Mouse (Mus musculus) urinary bladder, postnatal 36 days (tissue): ENCODE results near the gene Gm20604.

Experiments used
- DNase-seq, 2 experiments: peaks; one replicate each; pipeline ENCODE4 v3.0.0; 2022; ENCODE audit warnings: low spot score in 2 of 2, mixed read lengths in 1 of 2

The Gm20604 gene

DNA sequence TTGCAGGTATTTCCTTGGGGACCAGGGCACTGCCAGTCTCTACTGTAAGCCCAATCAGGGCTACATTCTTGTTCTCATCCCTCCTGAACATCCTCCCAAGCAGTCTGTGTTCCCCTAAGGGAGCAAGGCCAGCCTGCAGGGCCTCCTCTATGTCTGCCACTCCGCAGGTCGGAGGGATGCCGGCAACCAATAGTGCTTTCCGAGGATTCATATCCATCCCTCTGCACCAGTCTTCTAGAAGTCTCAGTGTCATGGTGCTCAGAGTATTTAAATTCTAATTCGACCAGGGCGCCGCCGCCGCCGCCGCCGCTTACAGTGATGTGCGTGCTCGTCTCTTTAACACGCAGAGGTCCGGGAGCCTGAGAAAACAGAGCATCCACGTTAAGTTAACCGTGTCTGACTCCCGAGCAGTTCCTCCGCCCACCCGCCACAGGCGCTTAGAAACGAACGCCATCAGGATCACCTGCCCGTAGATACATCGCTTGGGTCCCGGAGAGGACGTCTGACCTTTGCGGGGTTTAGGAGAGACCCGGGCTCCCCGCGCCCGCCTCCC, 15.4 kb downstream of the Gm20604 start:
- DNase-seq, result no peak

DNA sequence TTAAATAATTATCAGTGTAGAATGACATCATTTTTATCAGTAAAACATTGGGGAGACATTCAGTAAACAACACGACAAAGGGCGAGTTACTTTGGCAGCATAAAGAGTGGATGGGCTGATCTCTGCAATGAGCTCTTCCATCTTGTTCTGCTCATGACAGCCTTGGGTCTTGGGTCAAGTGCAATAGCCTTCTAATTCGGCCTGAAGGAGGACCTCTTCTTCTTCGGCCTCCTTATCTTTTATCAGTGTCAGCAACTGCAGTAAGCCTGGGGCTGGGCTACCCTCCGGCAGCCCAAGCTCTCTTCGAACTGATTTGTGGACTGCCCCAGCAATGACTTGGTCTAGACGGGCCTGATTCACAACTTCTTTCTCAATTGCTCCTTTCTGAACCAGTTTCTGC, 16.4 kb downstream of the Gm20604 start:
- DNase-seq, result no peak

DNA sequence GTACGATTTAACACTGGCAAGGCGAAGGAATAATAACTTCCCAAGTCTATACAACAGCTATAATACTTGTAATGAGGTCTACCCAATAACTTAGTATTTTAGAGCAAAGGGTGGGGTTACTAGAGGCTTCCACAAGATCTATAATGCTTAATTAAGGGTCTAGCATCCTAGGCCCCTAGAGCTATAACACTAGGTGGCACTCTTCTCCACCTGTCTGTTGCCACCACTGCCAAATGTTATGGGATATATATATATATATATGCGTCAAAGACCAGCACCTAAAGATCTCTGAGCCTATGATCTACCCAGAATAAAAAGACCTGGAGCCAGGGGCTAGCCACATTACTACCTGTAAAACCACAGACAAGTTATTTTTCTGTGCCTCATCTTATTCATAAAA, 18.2 kb downstream of the Gm20604 start:
- no peak for DNase-seq

DNA sequence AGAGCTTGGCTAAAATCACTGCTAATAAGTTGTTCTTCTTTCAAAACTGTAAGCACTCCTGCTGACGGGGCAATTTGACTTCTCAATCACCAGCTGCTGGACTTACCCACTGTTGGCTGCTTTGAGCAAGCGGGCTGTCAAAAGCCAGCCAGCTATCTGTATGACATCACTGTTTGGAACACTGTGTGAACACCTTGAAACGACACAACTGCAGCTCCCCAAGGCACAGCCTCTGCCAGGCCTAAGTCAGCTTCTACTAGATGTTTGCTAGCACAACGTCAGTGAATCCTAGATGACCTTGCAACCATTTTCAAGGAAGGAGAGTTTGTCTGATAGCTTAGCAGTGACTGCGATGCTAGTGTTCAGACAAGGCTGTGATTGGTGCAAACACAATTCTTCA, 19.4 kb downstream of the Gm20604 start:
- DNase-seq, result no peak

DNA sequence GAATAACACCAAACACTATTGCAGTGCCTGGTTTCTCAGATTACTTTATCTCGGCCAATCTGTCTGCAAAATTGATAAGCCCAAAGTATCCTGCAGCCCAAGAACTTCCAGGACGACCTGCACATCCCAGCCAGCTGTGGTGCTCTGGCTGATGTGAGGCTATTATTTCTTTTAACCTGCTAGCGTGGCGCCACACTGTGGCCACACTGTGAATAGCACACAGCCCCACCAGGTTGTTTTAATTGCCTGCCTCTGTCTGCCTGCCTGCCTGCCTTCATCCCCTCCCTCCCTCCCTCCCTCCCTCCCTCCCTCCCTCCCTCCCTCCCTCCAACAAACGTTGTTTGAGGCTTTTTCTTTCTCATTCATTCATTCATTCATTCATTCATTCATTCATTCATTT, 25.1 kb downstream of the Gm20604 start:
- peak in 1 of 2 experiments; percentile 32 for DNase-seq

DNA sequence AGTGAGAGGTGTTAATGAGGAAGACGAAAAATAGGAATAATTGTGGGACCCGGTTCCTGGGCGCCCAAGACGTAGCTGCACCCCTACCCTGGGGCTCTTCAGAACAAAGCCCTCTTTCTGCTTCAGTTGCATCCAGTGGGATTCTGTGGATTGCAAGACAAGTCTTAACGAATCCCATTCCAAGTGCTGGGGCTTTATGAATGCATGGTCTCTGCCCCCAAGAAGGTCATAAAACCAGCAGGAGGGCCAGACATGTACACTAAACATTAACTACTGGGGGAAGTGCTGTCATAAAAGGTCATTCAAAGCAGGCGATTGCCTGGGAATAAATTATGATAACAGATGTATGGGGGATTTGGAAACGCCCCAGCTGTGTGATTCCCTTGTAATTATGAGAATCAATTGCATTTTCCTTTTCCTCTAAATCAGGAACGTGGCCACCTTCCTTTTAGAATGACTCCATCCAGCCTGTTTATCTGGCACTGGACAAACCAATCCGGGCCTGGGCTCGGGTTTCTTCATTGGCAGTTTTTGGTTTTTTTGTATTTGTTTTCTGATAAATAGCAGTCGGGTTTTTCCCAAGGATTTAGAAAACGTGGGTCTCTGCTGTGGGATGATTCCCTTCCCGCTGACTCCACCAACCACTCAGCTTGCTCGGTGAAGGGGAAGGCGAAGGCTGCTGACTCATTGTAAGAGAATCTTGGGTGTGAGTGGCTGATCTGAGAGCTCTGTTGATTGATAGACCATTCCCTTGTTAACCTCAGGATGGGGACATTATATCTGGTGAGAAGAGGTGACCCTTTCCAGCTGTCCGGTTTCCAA, 27.5 kb downstream of the Gm20604 start:
- DNase-seq, result no peak

DNA sequence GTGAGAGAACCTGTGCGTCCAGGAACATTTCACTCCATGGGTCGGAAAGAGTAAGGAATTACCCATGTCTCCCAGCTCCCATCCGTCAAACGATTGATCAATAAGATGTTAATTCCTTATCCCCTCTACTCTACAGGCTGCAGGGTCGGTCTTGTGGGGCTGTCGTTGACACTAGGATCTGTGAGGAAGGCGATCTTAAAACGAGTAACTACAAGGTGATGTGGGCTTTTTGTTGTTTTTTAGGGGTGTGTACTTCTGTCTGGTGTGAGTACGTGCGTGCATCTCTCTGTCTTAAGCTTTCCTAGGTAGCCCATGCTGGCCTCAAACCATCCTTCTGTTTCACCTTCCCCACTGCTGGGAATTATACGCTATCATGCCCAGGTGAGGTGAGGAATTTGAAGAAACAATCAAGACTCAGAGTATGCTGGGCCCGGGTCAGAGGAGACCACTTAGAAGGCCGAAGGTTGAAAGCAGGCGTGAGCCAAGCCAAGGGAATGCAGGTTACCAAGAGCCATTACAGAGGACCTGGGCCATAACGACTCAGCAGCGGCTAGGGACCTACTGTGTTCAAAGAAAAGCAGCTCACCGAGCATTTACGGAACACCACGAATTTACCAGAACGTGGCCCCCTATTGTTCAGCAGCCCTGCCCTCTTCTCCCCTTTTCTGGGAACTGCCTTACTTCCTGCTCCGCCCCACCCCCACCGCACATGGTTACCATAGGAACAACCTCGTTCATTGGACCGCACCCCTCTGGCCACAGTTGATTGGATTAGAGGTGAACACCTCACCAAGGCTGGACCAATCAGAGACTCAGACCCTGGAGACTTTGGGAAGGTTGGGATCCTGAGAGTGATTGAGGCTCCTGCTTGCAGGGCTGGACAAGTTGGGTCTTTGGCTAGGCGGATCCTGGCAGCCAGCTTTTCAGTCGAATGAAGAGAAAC, 28.3 kb downstream of the Gm20604 start:
- DNase-seq, result peak in 1 of 2 experiments; percentile 28

DNA sequence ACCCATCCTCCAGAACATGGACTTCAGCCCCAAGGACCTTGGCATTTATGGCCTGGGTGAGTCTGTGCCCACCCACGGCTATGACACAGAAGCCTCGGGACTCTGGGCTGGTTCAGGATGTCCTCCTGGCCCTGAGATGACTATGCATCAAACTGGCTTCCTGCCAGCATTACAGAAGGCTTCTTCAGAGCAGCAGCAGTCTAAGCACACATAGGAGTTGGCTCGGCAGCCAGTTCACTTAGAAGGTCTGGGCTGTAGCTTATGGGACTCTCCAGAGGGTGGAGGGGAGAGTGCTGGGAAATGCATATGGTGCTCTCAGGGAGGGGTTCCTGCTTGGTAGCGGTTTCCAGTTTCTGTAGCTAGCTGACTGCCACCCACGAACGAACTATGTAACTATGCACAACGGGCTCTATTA, 32.7 kb downstream of the Gm20604 start:
- no peak for DNase-seq

DNA sequence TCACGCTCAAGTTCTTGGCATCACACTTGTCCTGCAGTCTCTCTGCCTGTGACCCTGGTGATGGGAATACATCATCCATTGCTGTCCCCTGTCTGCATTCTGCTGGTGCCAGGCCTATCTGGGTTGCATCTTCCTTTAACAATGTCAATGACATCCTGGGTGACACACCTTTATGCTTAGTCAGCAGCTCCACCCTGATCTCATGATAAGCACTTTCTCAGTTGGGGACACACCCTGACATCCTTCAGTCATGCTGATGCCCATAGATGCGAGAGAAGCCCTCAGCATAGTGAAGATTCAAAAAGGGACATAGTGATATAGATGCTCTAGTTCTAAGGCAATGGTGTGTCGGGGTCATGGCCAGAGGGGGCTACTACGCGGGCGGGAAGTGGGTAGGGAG, 33.3 kb downstream of the Gm20604 start:
- no peak for DNase-seq

DNA sequence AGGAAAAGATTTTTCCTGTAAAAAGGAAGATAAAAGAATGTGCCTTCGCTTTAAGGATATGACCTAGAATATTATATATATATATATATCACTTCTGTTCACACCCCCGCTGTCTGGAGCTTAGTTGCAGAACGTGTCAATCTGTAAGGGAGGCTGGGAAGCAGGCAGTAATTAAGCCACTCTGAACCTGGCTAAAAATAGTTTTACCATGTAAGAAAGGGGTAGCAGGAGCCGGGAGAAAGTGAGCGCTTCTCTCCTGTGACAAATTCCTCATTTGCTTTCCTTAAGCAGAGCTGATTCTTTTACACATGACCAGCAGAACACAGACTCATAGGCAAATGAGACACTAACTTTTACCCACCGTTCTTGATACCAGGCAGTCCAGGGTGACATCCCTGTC, 34.6 kb downstream of the Gm20604 start:
- no peak for DNase-seq

DNA sequence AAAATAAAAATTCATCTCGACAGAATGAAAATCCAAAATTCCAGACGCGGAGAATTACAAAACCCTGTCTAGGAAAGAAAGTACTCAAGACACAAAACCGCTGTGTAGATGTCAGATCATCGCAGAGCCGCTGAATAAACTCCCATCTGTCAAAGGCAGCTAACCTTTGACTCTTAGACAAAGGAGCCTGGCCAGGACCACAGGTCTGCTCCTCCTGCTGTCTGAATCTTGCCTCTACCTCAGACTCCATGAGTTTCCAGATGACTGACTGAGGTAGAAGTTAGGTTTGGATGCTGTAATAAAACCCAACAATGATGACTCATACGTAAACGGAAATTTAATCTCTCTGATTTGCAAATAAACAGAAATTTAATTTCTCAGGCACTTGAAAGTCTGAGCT, 35.5 kb downstream of the Gm20604 start:
- no peak for DNase-seq

DNA sequence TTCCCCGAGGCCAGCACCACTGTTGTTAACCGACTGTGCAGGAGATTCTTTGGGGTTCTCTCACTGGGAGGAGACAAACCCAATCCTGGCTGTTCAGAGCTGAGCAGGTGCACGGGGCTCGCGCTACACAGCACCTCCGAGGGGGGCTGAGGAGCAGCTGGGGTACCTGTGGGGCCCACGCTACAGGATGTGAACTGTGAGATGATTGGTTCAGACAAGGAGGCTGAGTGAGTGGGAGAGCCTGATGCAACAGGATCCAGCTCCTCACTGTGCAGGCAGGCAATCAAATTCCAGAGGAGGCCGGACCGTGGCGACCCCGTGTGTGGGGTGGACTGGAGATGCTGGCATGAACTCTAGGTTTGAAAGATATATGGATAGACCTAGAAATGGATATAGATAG, 36.0 kb downstream of the Gm20604 start:
- no peak for DNase-seq

DNA sequence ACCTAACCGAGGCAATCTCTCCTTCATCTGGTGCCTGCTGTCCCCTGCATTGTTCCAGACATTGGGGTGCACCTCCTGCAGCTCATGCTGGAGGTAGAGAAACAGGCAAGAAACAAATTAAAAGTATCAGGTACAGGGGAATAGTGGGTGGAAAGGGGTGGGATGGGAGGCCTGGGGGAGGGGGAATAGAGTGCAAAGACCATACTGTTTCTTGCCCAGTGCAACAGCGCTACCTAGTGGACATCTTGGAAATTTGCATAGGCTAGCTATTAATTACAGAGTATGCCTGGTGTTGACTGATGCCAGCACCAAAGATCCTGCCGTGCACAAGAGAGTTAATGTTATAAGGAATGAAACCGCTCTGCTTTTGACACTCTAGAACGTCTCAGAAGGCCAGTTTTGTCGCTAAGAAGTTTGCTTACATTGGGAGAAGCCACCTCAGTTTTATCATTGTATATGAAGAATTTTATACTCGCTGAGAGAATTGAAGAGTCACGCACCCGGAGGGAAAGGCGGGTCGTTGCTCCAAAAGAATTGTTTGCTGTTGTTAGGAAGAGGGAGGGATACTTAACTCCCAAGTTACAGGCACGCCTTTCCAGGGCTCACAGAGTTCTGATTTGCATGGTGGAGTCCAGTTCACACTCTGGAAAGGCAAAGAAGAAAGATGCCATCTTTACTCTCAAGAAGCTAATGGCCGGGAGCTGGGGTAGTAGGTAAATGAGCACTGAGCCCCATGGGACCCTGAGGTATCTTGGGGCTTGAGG, 38.7 kb downstream of the Gm20604 start:
- DNase-seq, result no peak

DNA sequence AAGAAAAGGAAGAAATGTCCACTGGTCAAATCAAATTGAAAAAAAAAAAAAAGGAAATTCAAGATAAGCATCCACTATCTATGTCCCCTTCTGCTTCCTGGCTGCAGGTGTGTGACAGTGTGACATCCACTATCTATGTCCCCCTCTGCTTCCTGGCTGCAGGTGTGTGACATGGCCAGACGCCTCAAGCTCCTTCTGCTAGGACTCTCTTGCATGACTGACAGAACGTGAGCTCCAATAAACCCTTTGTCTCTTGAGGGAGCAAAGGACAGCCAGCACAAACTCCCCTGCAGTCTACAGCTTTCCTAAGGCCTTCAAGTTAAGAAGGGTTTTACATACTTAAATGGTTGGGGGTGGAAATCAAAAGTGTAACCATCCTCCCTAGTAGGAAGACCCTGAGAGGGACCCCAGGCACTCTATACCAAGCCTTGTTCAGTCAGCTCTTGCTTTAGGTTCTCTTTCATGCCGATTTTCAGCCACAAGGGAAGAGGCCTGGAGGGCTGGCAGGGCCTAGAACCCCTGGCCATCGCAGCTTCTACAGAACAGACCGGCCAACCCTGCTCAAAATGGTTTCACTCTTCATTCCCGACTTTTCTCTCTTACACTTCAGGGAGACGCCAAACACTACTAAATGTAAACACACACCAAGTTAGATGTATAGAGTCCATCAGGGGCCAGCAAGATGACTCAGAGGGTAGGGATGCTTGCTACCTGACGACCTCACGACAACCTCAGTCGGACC, 43.6 kb downstream of the Gm20604 start:
- DNase-seq, result no peak

DNA sequence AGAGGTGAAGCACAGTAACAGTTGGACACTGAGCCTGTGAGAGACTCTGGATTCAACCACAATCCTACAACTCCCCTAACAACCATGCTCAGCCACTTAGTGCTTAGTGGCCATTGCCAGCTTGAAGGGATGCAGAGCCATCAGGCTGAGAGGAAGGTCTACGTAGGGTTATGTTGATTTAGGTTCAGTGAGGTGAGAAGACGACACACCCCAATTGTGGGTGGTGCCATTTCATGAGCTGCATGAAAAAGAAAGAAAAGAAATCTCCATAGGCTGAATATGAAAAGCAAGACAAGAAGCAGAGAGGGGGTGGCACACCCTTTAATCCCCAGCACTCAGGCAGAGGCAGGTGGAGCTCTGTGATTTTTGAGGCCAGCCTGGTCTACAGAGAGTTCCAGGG, 44.4 kb downstream of the Gm20604 start:
- no peak for DNase-seq

DNA sequence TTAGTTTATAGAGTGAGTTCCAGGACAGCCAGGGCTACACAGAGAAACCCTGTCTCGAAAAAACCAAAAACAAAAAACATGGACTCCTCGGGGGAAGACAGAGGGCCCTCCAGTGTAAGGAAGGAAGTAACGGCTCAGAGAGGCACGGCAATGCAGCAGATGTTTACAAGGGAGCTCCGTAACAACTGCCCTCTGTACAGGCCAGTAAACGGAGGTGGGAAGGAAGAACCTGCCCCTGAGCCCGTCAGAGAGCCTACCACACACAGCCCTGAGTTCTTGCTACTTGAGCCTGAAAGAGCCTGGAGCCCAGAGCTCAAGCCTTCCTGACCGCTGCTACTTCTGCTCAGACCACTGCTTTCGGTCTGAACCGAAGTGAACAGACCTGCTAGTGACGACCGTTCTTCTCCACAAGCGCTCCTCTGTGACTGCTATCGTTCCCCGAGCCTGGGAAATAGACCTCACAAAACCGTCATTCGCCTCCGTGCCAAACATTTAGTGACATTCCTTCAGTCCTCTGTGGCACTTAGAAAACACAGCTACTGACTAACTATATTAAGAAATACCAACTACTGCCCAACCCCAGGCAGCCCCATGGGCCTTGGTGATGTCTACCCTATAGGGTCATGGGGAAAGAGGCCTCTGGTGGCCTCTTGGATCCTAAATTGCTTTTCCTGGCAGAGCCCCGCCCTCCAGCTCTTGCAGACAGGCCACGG, 45.2 kb downstream of the Gm20604 start:
- DNase-seq, result no peak

DNA sequence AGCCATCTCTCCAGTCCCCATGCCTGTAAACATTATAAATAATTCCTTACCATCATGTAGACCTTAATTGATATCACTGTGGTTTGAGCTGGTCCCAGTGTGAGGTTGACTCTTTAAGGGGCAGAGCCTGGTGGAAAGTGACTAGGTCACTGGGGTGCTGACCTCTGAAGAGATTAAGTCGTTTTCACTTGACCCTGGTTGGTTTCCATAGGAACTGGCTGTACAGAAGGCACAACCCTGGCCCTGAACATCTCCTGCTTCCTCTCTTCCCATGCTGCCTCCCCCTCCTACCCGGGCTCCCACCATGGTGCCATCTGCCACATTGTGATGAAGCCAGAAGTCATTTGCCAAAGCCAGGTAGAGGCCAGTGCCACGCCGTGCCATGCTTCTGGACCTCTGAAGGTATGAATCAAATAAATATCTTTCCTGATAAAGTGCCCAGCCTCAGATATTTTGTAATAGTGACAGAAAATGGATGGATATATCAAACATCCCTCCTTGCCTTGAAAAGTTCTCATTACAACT, 47.6 kb downstream of the Gm20604 start:
- DNase-seq, result no peak

DNA sequence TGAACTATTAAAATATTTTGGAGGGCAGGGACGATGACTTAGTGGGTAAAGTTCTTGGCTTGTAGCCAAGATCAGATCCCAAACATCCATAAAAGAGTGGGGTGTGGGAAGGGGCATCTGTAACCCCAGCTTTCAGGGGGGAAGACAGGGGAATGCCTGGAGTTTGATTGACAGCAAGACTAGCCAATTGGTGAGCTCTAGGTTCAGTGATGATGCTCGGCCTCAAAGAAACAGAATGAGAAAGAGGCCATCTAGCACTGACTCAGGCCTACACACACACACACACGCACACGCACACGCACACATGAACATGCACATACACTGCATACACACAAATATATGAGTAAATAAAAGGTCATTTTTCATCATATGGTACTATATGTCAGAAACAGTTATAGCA, 48.6 kb downstream of the Gm20604 start:
- DNase-seq, result no peak

DNA sequence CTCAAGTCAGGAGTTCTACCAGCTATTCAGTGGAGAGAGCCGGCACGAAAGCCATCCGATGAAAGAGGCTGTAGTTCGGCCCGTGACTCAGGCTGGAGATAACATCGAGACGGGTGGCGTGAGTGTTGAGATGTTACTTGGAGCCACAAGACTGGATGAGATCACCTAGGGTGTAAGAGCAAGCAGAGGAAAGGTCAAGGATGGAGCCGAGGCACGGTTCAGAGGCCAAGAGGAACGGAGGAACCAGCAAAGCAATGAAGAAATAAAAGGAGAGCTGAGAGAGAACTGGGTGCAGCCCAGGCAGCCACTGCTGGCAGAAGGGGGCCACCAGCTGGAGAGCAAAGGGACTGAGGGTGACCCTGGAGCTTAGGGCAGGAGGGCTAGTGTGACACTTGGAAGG, 50.3 kb downstream of the Gm20604 start:
- peak; percentile 38 to 57 for DNase-seq

DNA sequence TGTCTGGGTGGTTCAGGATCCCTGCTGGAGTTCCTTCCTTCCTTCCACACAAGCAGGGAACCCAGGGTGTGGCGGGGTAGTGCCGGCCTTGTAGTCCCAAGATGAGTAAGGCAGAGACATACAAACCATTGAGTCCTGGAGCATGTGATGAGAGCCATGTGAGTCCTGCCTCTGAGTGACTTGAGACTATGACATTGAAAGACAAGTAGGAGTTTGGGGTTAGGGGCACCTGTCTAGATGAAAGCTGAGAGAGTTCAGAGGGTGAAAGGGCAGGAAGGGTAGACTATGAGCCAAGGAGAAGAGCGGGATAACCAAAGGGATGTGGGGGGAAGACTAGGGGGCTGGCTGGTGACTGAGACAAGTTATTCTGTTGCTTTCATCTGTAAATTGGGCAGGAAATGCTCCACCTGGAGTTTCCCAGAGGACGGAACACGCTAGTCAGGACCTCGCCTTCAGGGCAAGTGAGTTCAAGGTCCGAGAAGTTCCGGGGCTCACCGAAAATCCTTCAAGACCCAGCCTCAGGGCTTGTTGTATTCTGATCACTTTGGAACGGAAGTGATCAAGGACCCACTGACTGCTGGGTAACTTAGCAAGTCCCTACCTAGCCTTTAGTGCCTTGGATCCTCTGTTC, 51.5 kb downstream of the Gm20604 start:
- DNase-seq, result no peak
